Mouse (Mus musculus) ES-Bruce4 (cell line): ENCODE data around the gene Samd3. TPM values are rescaled to one million over a fixed set of nuclear protein-coding genes. Genes with fewer than 3 reads are reported as not detected.

Experiments used
- H3K27ac ChIP-seq: 2 replicates; pipeline ENCODE4 v1.5.1; 2012; ENCODE audit warnings: low read length, inconsistent platforms; ENCODE audit not compliant: insufficient read depth
- H3K27me3 ChIP-seq: 2 replicates; pipeline ENCODE4 v1.6.1; 2012; ENCODE audit warnings: mild to moderate bottlenecking, low read length, inconsistent platforms; ENCODE audit not compliant: control insufficient read depth, poor library complexity, insufficient read depth, severe bottlenecking
- H3K36me3 ChIP-seq: 2 replicates; pipeline ENCODE4 v1.6.1; 2012; ENCODE audit warnings: inconsistent platforms, mild to moderate bottlenecking, low read length, moderate library complexity; ENCODE audit not compliant: control insufficient read depth, poor library complexity, insufficient read depth, severe bottlenecking
- H3K4me1 ChIP-seq: one replicate; pipeline ENCODE4 v1.8.1; 2011; ENCODE audit warnings: low read length; ENCODE audit not compliant: control insufficient read depth, insufficient read depth
- H3K4me3 ChIP-seq: 2 replicates; pipeline ENCODE4 v1.5.1; 2011; ENCODE audit warnings: low read depth, mild to moderate bottlenecking, low read length
- H3K9ac ChIP-seq: 2 replicates; pipeline ENCODE4 v1.6.1; 2012; ENCODE audit warnings: low read depth, mild to moderate bottlenecking, inconsistent platforms; ENCODE audit not compliant: poor library complexity, severe bottlenecking
- H3K9me3 ChIP-seq: replicated peaks from 2 replicates; pipeline ENCODE4 v1.6.1; 2012; ENCODE audit warnings: mild to moderate bottlenecking, low read length, inconsistent platforms; ENCODE audit not compliant: control insufficient read depth, poor library complexity, insufficient read depth, severe bottlenecking
- CTCF ChIP-seq: IDR thresholded peaks from one replicate; pipeline ENCODE4 v1.8.1; 2011; ENCODE audit warnings: low read depth, low read length
- EP300 ChIP-seq: IDR thresholded peaks from 2 replicates; pipeline ENCODE4 v1.6.1; 2011; ENCODE audit warnings: low read depth, low read length; ENCODE audit not compliant: insufficient read depth
- POLR2A ChIP-seq: IDR thresholded peaks from one replicate; pipeline ENCODE4 v1.8.1; 2011; ENCODE audit warnings: low read length; ENCODE audit not compliant: insufficient read depth
- polyA plus RNA-seq: library from polyadenylated mRNA; stranded (reverse); fragments of >200 nt; gene quantifications from 2 replicates; pipeline ENCODE4 v1.2.4, GENCODE M21; 2011; ENCODE audit warnings: low read depth; ENCODE audit not compliant: missing spikeins, insufficient read depth, insufficient read length

Samd3 gene
- polyA plus RNA-seq, result 0.38 TPM in 1 of 2 replicates, not detected in the other

GRCm38 (mm10) chr10:26229488-26229887 is at the start of gene Samd3:
Gene Samd3 (plus strand): TSS chr10:26229707.
- Histone ChIP-seq H3K9ac (no peak within 1 kb of the TSS), H3K27ac (no peak within 1 kb of the TSS), H3K27me3 (no peaks in the 10 kb centered on the region), H3K4me3 (no peak within 1 kb of the TSS), H3K4me1 (no peaks in the 10 kb centered on the region), H3K36me3 (no peaks in the 10 kb centered on the region), H3K9me3 (no peaks in the 10 kb centered on the region)
- no peak for TF ChIP-seq CTCF
- TF ChIP-seq POLR2A, result no peak
- no peak for TF ChIP-seq EP300

GRCm38 (mm10) chr10:26185289-26185688 is 44.2 kb upstream of the Samd3 start:
- no peak overlapping the region for H3K4me3 ChIP-seq
- no peak overlapping the region for H3K9ac ChIP-seq
- no peak for TF ChIP-seq CTCF
- no peak for TF ChIP-seq POLR2A
- TF ChIP-seq EP300, result no peak
- H3K4me1 ChIP-seq, result no peaks in the 10 kb centered on the region
- H3K27ac ChIP-seq, result no peak overlapping the region
- H3K9me3 ChIP-seq, result no peaks in the 10 kb centered on the region
- no peaks in the 10 kb centered on the region for H3K27me3 ChIP-seq
- H3K36me3 ChIP-seq, result no peaks in the 10 kb centered on the region

- peaks cover 2% of the 10 kb centered on the region for H3K4me1 ChIP-seq
- H3K4me3 ChIP-seq, result no peak overlapping the region
- no peak for TF ChIP-seq CTCF
- TF ChIP-seq POLR2A, result no peak
- TF ChIP-seq EP300, result no peak
- H3K9ac ChIP-seq, result no peak overlapping the region
- H3K9me3 ChIP-seq, result no peaks in the 10 kb centered on the region
- H3K36me3 ChIP-seq, result no peaks in the 10 kb centered on the region
- H3K27me3 ChIP-seq, result no peaks in the 10 kb centered on the region
- no peak overlapping the region for H3K27ac ChIP-seq
These were observed 38.7 kb upstream of the Samd3 start for GRCm38 (mm10) chr10:26190811-26191210.

GRCm38 (mm10) chr10:26194892-26195291 is 34.6 kb upstream of the Samd3 start:
- H3K27ac ChIP-seq, result no peak overlapping the region
- H3K9ac ChIP-seq, result no peak overlapping the region
- no peaks in the 10 kb centered on the region for H3K9me3 ChIP-seq
- H3K4me1 ChIP-seq, result peaks cover 2% of the 10 kb centered on the region
- H3K27me3 ChIP-seq, result no peaks in the 10 kb centered on the region
- TF ChIP-seq EP300, result no peak
- TF ChIP-seq CTCF, result no peak
- TF ChIP-seq POLR2A, result no peak
- H3K36me3 ChIP-seq, result no peaks in the 10 kb centered on the region
- H3K4me3 ChIP-seq, result no peak overlapping the region

GRCm38 (mm10) chr10:26202708-26203368 is 26.7 kb upstream of the Samd3 start:
- H3K4me1 ChIP-seq, result no peaks in the 10 kb centered on the region
- no peak overlapping the region for H3K4me3 ChIP-seq
- H3K27ac ChIP-seq, result no peak overlapping the region
- no peak overlapping the region for H3K9ac ChIP-seq
- no peak for TF ChIP-seq CTCF
- TF ChIP-seq POLR2A, result no peak
- TF ChIP-seq EP300, result no peak
- no peaks in the 10 kb centered on the region for H3K36me3 ChIP-seq
- no peaks in the 10 kb centered on the region for H3K9me3 ChIP-seq
- no peaks in the 10 kb centered on the region for H3K27me3 ChIP-seq

GRCm38 (mm10) chr10:26220729-26221128 is 8.8 kb upstream of the Samd3 start:
- no peak for TF ChIP-seq POLR2A
- no peak for TF ChIP-seq EP300
- TF ChIP-seq CTCF, result no peak

More at GRCm38 (mm10) chr10:26220729-26221128, 8.8 kb upstream of the Samd3 start:
- H3K4me1 ChIP-seq, result no peaks in the 10 kb centered on the region
- H3K27ac ChIP-seq, result no peak overlapping the region
- no peak overlapping the region for H3K4me3 ChIP-seq
- H3K27me3 ChIP-seq, result no peaks in the 10 kb centered on the region
- H3K9ac ChIP-seq, result no peak overlapping the region
- H3K9me3 ChIP-seq, result no peaks in the 10 kb centered on the region
- H3K36me3 ChIP-seq, result no peaks in the 10 kb centered on the region
